Mouse (Mus musculus): ENCODE measurements around the gene Rps6kb2.

- TF ChIP-seq POLR2A (IDR thresholded peaks at IDR 0.05; ENCODE audit: control insufficient read depth, low read depth, low read length) (no peak), CTCF (IDR thresholded peaks at IDR 0.05; ENCODE audit: control insufficient read depth, insufficient read depth, insufficient replicate concordance, low read depth, low read length) (no peak)
Measured at GRCm38 (mm10) chr19:4143759-4144268, 19.3 kb downstream of the Rps6kb2 start, which contains the start of gene Cabp4.
